Mouse (Mus musculus) bone marrow, adult 2 months (tissue): ENCODE data around the gene Dbh.

Source experiments
- CTCF ChIP-seq: fragments of 200-500 bp; IDR thresholded peaks from 2 replicates; pipeline ENCODE4 v1.5.1; 2011; ENCODE audit warnings: low read length, control low read depth; ENCODE audit not compliant: control insufficient read depth, insufficient read depth
- POLR2A ChIP-seq: fragments of 200-500 bp; IDR thresholded peaks from 2 replicates; pipeline ENCODE4 v1.6.1; 2011; ENCODE audit warnings: low read depth, mild to moderate bottlenecking, control low read depth, low read length, borderline replicate concordance; ENCODE audit not compliant: control insufficient read depth

DNA sequence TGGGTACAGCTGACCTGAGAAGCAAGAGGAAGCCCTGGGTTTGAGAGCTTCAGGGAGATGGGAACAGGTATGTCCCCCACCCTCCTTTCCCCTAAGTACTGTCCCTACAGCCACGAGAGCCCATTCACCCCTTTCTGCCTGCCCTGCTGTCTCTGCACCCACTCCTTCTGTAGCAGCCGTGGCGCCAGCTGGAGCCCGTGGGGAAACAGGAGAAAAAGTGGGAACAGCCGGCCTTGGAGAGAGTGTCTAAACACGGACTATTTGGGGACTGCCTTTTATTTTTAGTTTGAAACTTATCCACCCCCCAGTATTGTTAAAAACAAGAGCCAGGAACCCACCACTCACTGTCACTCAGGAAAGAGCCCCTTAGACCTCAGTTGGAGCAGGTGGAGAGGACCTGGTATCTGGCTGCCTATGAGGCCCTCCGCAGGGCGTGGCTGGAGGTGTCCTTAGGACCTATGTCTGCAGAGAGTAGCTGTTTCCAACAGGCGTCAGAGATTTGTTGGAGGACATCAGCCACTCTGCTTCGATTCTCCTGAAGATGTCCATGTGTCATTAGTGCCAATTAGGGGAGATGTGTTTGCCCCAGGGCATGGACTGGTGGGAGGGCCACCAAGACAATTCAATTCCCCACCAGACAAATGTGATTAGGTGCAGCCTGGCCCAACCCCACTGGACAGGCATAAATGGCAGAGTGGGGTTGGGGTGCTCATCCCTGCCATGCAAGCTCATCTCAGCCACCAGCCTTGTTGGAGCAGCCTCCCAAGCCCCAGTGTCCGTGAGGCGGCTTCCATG lies at the start of gene Dbh:
- TF ChIP-seq POLR2A, result no peak
- no peak for TF ChIP-seq CTCF
